Mouse (Mus musculus) monocyte, adult 5-6 weeks (primary cell): ENCODE measurements at regions not wholly inside any gene's neighbourhood (a gene's known extent, or its start where the extent isn't known, plus 50 kb on each side); places are given as distances from the start of the nearest gene placed in this dataset.

ENCODE experiments used
- ATAC-seq: fragments of 153-309, 156-312 bp; replicated peaks from 2 replicates; pipeline ENCODE4 v1.8.0; 2017; ENCODE audit warnings: mild to moderate bottlenecking; ENCODE audit not compliant: low TSS enrichment, insufficient number of reproducible peaks, severe bottlenecking, poor library complexity, low FRiP score

DNA sequence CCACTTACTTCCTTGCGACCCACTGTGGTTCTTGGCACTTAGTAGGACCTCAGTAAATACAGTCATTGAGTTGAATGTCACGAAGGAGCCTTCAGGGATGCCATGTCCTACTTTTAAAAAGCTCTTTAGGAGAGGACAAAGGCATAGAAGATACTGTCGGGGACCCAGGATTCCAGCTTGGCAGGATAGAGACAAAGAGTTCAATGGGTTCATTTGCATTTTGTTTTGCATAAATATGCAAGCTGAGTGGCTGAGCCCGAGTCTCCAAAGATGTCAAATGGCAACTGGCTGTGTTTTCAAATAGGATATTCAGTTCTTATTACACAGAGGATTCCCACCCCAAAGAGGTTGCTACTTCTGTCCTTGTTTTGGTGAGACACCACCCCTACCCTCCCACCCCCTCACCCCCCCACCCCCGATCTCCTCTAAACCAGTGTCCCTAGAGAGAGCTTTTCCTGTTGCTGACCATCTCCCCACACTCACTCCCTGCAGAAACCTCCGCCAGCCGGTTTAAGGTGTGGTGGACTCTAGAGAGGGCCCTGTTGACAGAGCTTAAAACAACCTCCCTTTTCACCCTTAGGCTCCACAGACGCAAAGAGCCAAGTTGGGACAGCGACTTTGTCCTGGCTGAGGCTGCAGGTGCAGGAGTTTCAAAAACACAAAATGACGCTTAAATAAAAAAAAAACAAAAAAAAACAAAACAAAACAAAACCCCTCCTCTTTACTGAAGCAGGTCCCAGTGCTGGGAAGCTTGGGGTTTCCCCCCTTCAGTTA, 57.9 kb downstream of the Sox9 start:
- no peak for ATAC-seq

DNA sequence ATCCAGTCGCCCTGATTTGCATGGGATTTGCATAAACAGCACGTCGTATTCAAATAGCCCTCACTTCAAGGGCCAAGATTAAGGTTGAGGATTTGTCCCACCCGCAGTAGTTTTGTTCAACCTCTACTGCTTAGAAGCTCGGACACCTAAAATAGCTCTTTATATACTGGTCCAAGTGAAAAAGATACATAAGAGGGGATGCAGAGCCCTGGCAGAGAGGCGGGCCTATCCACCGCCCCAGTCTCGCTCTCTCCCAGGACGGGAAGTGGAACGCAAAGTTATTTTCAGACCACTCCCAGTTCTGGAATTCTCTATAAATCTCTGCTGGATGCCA, 58.4 kb downstream of the Sox9 start:
- no peak for ATAC-seq

DNA sequence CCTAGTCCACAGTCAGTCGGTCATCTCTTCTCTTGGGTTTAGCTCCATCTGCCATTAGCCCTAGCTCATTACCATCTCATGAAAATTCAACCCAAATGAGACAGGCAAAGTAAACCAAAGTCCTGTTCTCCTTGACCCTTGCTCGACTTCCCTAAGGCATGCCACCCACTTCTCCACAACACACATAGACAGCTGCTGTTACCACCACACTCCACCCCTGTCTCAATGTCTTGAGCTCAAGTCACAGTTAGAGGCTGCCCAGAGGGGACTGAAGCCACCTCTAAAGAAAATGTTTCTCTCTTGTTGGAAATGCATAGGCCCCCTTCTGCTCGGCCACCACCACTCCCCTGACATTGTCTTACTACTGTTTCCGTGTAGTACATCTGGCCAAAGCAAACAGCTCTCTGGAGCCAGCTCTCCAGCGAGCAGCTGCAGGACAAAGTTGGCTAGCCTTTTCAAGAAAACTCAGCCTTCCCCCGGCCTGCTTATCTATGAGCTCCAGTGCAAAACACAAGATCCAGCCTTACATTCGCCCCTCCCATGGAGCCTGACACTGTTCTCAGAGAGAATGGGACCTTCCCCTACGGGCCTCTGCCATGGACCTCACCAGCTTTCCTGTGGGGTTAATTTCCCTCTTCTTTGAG, 62.4 kb downstream of the Sox9 start:
- no peak for ATAC-seq

DNA sequence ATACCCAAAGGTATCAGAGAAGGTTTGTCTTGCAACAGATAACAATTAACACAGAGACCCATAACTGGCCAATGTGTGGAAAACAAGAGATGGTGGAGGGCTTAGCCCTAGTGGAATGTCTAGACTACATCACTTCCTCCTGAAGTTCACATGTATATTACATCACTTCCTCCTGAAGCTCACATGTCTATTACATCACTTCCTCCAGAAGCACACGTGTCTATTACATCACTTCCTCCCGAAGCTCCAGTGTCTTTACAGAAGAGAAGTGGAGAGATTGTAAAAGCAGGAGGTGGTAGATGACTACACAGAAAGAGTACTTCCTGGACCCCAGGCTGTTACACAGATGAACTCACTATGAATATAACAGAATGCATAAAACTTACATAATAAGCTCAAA, 65.1 kb downstream of the Sox9 start:
- ATAC-seq: no peak

DNA sequence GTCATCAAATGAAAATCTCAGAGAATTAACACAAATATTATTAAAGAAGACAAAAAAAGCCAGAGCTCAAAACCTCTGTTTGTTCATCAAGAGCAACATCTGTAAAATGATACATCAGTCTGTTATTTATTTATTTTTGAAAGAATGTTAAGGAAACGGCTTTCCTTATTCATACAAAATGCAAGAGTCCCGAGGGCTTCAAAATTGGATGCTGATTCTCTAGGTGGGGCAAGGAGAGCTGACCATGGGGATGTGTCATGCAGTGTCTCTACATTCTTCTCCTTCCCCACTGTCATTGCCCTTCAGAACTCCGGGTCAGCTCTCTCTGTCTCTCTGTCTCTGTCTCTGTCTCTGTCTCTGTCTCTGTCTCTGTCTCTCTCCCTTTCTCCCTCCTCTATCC, 65.8 kb downstream of the Sox9 start:
- ATAC-seq: no peak

DNA sequence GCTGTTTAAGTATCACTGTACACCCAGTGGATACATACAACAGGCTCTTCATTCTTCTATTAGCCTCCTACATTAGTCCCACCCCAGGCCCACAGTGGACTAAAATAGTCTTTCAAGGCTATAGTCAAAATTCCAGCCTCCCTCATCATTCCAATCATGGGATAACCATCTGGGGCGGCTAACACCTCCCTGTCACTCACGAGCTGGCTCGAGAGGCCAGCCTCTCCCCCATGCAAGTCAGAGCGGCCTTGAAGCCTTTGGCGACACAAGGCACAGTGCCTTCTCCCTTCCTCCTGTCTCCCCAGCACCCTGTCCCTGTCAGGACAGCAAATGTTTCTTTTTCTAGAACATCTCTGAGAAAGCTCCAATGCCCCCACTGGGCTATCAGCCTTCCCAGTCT, 68.0 kb downstream of the Sox9 start:
- ATAC-seq: no peak

DNA sequence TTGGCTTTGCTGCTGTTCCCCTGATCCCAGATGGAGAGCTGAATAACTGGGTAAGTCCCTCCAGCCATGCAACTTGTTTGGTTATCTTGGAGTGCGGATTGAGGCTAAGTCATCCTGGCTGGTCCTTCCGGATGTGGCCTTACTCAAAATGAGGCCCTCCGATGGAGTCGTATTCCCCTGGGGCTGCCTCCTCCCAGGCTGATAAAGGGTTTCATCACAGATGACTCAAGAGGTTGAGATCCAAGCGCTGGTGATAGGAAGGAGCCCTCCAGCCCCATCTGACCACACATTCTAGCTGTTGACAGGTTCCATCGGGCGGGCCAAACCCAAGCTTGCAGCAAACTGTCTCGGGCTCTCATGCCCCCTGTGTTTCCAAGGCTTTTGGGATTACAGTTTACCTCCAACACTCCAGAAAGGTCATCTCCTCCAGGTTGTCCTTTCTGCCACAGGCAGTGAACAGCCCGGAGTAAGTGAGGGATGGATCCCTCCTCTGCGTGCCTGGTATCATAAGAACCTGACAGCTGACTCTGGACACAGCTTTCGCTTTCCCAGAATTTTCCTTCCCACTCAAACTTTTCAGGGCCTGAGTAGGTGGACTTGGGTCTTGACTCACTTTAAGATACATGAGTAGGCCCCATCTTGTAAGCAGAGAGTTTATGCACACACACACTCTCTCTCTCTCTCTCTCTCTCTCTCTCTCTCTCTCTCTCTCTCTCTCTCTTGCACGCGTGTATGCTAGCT, 68.7 kb downstream of the Sox9 start:
- ATAC-seq: no peak

DNA sequence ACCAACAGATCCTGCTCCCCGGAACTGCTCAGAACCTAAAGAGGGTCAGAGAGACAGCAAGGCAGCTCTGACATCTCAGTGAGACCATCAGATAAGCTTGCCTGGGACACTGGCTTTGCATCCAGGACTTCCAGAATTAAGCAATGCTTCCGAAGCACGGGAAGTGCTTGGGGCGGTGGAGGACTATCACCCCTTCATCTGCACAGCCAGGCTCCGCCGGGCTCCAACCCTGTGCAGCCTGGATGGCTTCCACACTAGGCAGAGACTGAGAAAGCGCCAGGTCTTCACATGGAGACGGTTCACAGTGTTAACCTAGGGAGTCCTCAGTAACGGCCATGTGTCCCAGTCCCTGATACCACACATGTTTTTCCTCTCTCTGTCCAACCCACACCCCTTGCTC, 69.3 kb downstream of the Sox9 start:
- ATAC-seq: no peak

DNA sequence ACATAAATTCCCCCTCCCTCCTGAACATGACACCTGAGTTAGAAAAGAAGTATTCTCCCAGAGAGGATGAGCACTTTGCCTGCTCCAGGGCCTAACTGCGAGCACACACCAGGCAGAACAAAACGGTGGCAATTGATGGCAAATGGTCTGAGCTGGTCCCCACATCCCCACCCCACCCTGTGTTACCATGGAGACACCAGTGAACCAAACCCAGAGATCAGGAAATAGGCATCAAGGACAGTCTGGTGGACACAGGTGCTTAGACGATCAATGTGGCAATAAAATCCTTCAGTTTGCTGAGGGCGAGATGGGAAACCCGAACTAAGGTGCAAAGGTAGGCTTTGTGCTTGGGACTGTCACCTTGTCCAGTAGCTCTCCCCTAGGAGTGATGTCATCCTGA, 74.0 kb downstream of the Sox9 start:
- no peak for ATAC-seq

DNA sequence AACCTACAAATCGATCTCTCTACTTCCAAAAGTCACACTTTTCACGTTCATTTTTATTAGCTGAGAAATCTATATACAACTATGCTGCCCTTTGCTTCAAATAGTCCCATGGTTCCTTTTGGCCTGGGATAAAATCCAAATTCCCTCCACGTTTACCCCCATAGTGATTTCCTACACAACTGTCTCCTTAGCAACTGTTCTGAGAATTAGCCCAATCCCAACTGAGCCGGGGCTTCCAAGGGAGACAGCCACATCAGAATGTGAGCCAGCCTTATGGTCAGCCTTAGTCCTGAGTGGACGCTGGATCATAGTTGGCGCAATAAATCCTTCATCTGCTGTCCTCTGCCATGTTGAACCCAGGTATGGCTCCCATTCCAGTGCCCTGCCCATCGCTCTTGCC, 77.3 kb downstream of the Sox9 start:
- ATAC-seq: no peak

DNA sequence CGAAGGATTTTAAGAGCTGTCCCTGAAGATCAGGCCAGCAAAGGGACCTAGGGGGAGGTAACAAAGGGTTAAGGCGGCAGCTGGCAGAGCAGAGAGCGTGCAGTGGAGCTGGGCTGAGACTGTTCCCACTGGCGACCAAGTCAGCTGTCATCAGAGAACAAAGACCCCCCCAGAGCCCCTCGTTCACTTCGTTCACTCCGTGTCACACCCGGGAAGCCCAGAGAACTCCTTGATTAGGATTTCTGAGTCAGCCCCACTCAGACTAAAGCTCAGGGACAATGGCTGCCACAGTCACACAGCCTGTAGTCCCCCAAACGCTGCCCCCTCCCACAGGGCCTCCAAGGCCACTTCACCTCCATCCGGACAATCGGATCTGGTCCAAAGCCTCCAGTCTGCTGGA, 78.8 kb downstream of the Sox9 start:
- no peak for ATAC-seq

DNA sequence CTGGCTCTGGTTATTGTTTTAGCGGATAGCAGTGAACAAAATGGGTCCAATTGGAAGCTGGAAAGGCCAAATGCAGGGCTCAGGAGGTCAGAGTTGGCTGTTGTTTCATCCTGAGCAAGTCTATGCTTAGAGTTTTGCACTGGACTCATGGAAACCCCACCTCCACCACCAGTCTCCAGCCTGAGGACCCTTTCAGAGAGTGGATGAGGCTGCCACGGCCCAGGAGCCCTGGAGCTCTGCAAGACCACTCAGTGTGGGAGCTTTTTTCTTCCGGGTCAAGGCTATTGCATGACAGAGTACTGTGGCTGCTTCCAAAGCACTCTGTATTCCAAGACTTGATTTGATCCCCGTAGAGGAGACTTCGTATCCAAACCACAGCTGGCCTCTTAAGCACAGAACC, 79.2 kb downstream of the Sox9 start:
- no peak for ATAC-seq

DNA sequence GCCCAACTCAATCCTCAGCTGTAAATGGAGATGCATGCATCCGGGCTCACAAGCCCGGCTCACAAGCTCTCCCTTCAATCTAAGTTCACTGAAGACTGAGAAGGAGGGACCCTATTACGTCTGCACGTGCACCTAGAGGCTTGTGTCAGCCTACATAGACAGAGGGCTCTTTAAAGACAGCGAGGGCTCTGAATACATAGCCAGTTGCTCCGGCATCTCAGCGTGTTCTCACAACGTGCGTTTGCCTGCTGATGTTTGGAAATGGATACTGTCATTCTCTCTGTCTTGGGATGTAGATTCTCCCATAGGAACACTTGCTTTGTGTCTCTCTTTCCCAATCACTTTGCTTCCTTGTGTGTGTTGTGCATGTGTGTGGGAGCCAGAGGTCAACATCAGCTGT, 83.8 kb downstream of the Sox9 start:
- ATAC-seq: no peak

DNA sequence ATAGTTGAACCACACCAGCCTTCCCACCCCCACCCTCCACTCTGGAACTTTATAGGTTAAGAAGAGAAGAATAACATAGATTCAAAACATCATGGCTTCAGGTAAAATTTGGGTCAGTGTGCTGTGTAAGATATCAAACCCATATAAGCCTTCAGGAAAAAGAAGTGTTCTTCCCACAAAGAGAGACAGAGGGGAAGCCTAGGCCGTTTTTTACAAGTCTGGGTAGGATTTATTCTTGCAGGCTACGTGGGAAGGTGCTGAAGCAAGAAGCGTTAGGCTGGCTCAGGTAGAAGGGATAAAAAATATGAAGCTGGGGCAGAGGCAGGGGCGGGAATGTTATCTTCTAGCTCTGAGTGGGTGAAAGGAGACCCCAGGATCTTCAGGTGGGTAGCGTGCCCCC, 87.5 kb downstream of the Sox9 start:
- no peak for ATAC-seq

DNA sequence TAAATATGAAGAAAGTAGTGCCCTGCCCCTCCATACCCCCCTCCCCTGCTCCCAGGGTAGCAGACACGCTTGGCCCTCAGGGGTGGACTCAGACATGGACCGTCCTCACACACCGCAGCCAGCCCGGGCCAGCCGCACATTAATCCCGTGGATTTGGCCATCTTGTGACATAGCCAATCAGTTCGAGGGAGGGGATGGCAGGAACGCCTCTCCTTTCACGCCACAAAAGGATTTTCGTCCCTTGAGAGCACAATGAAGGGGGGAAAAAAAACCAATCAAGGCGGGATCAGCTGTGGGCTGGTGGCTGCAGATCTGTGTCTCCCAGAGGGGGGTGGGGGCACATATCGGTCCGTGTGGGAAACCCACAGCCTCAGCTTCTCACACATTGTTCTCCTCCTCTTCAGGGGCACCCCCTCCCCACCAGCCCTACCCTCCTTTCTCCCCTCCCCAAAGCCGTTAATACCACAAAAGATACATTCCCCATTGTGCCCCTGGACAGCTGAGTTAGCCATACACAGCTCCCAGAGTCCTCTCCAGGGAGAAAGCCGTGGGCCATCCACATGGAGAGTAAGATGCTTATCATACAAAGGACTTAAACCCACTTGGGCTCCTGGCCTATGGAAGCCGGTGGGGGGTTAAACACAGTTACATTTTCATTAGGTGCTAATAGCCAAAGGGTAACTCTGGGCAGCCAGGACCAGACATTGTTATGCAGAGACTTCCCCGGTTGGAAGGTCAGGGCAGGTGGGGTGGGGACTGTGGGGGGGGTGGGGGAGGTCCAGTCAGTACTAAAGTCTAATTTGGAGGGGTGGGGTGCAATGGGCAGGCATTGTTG, 88.4 kb downstream of the Sox9 start:
- no peak for ATAC-seq

DNA sequence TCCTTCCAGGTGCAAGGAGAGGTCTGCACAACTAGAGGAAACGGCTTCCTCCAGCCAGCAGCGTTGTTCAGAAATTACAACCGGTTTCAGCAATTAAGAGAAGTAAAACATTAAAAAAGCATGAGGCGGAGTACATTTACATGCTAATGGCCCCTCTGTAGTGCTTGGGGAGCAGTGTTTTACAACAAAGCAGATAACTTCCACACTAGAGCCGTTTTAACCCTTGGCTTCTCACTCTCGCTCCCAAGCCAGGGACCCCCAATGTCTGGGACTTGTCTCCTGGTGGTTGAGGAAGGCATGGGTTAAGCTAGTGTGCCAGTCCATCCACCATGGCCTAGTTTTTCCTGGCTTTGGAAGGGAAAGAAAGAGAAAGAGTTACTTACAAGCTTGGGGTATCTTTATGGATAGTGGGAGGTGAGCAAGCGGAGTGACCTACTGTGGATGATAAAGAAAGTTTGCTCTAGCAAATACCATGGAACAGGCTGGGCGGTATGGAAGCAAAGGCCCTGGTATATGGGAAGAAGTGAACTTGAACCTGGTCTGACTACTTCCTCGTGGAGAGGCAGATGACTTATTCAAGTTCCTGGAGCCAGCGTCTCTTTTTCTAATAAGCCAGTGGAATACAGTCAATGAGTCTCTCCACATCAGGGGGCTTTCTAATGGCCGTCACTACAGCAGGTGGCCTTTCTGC, 90.8 kb downstream of the Sox9 start:
- no peak for ATAC-seq

DNA sequence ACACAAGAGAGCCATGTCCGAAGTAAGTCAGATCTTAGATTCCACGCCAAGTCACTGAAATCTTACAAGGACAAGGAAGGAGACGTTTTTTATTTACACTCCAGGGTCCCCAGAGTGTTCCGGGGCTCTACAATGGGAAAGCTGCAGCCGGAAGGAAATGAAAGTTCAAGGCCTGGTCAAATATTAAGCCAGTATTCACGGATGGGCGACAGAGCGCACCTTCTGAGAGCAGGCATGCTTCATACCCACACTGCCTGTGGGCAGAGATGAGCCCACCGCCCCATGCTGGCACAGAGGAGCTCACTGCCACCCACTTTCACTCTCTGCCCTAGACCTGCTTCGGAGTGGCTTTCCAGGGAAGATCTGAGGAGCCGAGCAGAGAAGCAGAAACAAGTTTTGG, 92.2 kb downstream of the Sox9 start:
- ATAC-seq: no peak

DNA sequence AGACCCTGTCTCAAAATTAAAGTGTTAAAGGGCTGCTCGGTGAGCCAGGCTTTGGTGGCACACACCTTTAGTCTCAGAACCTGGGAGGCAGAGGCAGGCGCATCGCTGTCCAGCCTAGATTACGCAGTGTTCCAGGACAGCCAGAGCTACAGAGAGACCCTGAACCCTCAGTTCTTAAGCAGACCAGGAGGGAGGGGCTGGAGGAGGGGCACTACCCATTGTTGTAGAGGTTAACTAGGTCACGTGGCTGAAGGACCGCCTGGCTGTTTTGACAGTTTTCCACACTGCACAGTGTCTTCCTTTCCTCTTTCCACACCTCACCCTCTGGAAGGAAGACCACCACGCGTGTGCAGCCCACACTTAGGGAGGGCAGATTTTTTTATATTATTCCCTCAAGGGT, 94.2 kb downstream of the Sox9 start:
- ATAC-seq: no peak

DNA sequence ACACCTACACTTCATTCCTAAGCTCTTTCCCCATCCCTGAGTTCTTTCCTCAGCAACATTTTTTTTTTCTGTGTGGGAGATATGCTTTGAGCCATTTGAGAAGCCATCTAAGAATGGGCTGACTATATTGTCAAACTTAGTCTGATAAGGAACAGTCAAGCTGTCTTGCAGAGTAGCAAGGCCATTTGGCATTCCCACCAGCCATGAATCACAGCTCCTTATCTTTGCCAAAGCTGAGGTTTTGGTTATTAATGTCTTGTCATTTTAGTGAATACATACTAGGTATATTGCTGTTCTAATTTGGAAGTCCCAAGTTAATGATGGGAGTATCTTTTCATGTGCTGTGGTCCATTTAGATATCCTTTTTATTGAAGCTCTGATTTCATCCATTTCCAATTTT, 96.4 kb downstream of the Sox9 start:
- no peak for ATAC-seq
